Mouse (Mus musculus): ENCODE results near the gene Prdm10.
A peak's percentile ranks its signal among the peaks of the same experiment; 100 is the strongest.

The Prdm10 gene

GRCm38 (mm10) chr9:31305807-31306206 lies 25.5 kb downstream of the Prdm10 start:
- DNase-seq = no peak

- no peak for DNase-seq
Observed at GRCm38 (mm10) chr9:31307232-31307631, 26.9 kb downstream of the Prdm10 start.

GRCm38 (mm10) chr9:31309041-31309440 lies 28.7 kb downstream of the Prdm10 start:
- DNase-seq = no peak

- no peak for DNase-seq
Observed at GRCm38 (mm10) chr9:31310662-31311061, 30.3 kb downstream of the Prdm10 start.

GRCm38 (mm10) chr9:31313876-31314275 lies 33.5 kb downstream of the Prdm10 start:
- DNase-seq = no peak

GRCm38 (mm10) chr9:31315983-31316382 lies 35.6 kb downstream of the Prdm10 start:
- no peak for DNase-seq

GRCm38 (mm10) chr9:31318956-31319355 lies 38.6 kb downstream of the Prdm10 start:
- no peak for DNase-seq

GRCm38 (mm10) chr9:31320734-31321133 lies 40.4 kb downstream of the Prdm10 start:
- DNase-seq = no peak

GRCm38 (mm10) chr9:31321526-31321925 lies 41.2 kb downstream of the Prdm10 start:
- no peak for DNase-seq

GRCm38 (mm10) chr9:31322090-31322489 lies 41.8 kb downstream of the Prdm10 start:
- no peak for DNase-seq

GRCm38 (mm10) chr9:31330816-31331215 lies 50.5 kb downstream of the Prdm10 start:
- no peak for DNase-seq

- DNase-seq = no peak
Observed at GRCm38 (mm10) chr9:31331246-31331645, 50.9 kb downstream of the Prdm10 start.

GRCm38 (mm10) chr9:31331906-31332305 lies 51.6 kb downstream of the Prdm10 start:
- DNase-seq = no peak

- no peak for DNase-seq
Observed at GRCm38 (mm10) chr9:31332826-31333225, 52.5 kb downstream of the Prdm10 start.

- no peak for DNase-seq
Observed at GRCm38 (mm10) chr9:31334991-31335390, 54.7 kb downstream of the Prdm10 start.

GRCm38 (mm10) chr9:31344289-31344831 lies 64.0 kb downstream of the Prdm10 start:
- no peak for DNase-seq

GRCm38 (mm10) chr9:31346575-31347080 lies 66.3 kb downstream of the Prdm10 start:
- peak; percentile 7 for DNase-seq

- no peak for DNase-seq
Observed at GRCm38 (mm10) chr9:31348458-31348857, 68.1 kb downstream of the Prdm10 start.

- peak; percentile 84 for DNase-seq
Observed at GRCm38 (mm10) chr9:31348915-31349314, 68.6 kb downstream of the Prdm10 start.

GRCm38 (mm10) chr9:31352716-31353115 lies 72.4 kb downstream of the Prdm10 start:
- no peak for DNase-seq

GRCm38 (mm10) chr9:31353518-31353917 lies 73.2 kb downstream of the Prdm10 start:
- DNase-seq = no peak

- DNase-seq = no peak
Observed at GRCm38 (mm10) chr9:31354051-31354450, 73.7 kb downstream of the Prdm10 start.

- peak; percentile 56 for DNase-seq
Observed at GRCm38 (mm10) chr9:31363698-31364609, 83.6 kb downstream of the Prdm10 start.

GRCm38 (mm10) chr9:31365086-31365485 lies 84.7 kb downstream of the Prdm10 start:
- no peak for DNase-seq

All from lung, postnatal 14 days (tissue).